Mouse (Mus musculus): Measurements from ENCODE around the gene Fus. TPM values are rescaled to one million over a fixed set of nuclear protein-coding genes. Genes with fewer than 3 reads are reported as not detected.
"Not testable (repeated sequence)": the region's sequence is repeated elsewhere in the genome, so short reads cannot be mapped to it uniquely, and the experiment has no call there.

Gene Fus
- polyA plus RNA-seq, 1 experiment from 2014 or later: 249 TPM

DNA sequence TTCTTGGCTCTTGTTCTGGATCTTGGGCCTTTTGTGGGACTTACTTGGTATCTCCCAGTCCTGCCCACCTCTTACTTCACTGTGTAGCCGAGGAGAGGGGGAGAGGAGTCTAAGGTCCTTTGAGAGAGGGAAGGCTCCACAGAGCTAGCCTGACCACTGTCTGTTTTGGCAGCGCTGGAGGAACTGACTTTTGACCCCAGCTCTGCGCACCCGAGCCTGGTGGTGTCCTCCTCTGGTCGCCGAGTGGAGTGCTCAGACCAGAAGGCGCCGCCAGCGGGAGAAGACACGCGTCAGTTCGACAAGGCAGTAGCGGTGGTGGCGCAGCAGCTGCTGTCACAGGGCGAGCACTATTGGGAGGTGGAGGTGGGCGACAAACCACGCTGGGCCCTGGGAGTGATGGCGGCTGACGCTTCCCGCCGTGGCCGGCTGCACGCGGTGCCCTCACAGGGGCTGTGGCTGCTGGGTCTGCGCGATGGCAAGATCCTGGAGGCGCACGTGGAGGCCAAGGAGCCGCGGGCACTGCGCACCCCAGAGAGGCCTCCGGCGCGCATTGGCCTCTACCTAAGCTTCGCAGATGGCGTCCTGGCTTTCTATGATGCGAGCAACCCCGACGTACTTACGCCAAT, 42.6 kb downstream of the Fus start:
- H3K4me3 ChIP-seq (ENCODE audit: low read length): no peak overlapping the region
- 37% methylated on average over 40 of the region's 40 CpGs for WGBS

DNA sequence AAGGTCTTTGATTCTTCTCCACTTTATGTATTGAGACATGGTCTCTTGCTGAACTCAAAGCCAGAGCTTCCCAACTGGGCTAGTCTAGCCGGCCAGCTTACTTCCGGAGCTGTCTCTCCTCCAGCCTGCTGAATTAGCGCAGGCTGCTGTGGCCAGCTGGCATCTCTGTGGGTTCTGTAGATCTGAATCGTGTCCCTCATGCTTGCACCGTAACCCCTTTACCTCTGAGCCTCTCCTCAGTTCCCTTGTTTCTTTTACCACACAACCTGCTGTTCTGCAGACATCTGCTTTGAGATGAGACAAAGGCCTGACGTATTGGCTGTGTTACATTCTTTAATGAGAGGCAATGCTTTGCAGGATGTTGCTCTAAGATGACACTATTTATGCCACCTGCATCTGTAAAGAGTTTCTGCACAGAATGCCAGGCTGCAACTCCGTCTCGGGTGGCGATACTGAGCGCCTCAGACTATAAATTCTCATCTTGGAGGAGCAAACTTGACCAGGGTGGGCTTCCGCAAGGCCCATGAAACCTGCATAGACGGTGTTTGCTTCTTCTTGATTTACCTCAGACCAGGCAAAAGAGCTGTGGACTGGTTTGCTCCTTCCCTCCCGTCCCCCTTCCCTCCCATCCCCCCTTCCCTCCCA, 45.0 kb downstream of the Fus start:
- Histone ChIP-seq H3K4me1 (ENCODE audit: control insufficient read depth, insufficient read depth, low read length) (no peaks in the 10 kb centered on the region), H3K4me2 (ENCODE audit: low read depth, low read length) (no peak overlapping the region), H3K27ac (ENCODE audit: low read length) (no peak overlapping the region), H3K36me3 (ENCODE audit: control insufficient read depth, insufficient read depth) (no peaks in the 10 kb centered on the region), H3K27me3 (ENCODE audit: control insufficient read depth, insufficient read depth, low read length) (no peaks in the 10 kb centered on the region), H3K9ac (ENCODE audit: low read length) (no peak overlapping the region), H3K9me3 (replicated peaks; ENCODE audit: control insufficient read depth, low read length) (no peaks in the 10 kb centered on the region), H3K4me3 (ENCODE audit: low read length) (no peak overlapping the region)
- WGBS: 80% methylated on average over 13 of the region's 13 CpGs
- no peak for ATAC-seq (replicated peaks; ENCODE audit: extremely low read depth, insufficient read depth, low FRiP score)

More for the DNA sequence above, 42.6 kb downstream of the Fus start:
- no peak for ATAC-seq (replicated peaks; ENCODE audit: extremely low read depth, insufficient read depth, low FRiP score)
- Histone ChIP-seq H3K27ac (ENCODE audit: low read length) (no peak overlapping the region), H3K27me3 (ENCODE audit: control insufficient read depth, insufficient read depth, low read length) (no peaks in the 10 kb centered on the region), H3K9me3 (replicated peaks; ENCODE audit: control insufficient read depth, low read length) (no peaks in the 10 kb centered on the region), H3K9ac (ENCODE audit: low read length) (no peak overlapping the region), H3K4me2 (ENCODE audit: low read depth, low read length) (peak overlapping the region; percentile 44), H3K36me3 (ENCODE audit: control insufficient read depth, insufficient read depth) (no peaks in the 10 kb centered on the region), H3K4me1 (ENCODE audit: control insufficient read depth, insufficient read depth, low read length) (no peaks in the 10 kb centered on the region)

DNA sequence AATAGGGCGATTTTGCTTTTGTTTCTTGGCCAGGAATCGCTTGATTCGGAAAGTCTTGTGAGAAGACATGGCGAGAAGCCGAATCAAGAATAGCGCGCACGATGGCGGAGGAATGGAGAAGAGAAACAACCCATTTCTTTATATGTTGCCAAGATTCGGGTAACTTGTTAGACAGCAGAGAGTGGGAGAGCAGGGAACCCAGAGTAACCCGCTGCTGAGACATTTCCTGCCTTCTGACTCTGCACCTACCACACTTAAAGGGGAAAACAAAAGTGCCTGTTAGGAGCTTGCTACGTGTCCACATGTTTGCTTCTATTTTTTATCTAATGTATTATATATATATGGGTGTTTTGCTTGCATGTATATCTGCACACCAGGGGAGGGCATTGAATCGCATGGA, 45.9 kb downstream of the Fus start:
- WGBS: 85% methylated on average over 13 of the region's 13 CpGs
- ATAC-seq (replicated peaks; ENCODE audit: extremely low read depth, insufficient read depth, low FRiP score): no peak
- H3K4me2 ChIP-seq (ENCODE audit: low read depth, low read length): no peak overlapping the region
- H3K9me3 ChIP-seq (replicated peaks; ENCODE audit: control insufficient read depth, low read length): no peaks in the 10 kb centered on the region
- H3K4me3 ChIP-seq (ENCODE audit: low read length): no peak overlapping the region
- no peaks in the 10 kb centered on the region for H3K27me3 ChIP-seq (ENCODE audit: control insufficient read depth, insufficient read depth, low read length)
- no peaks in the 10 kb centered on the region for H3K4me1 ChIP-seq (ENCODE audit: control insufficient read depth, insufficient read depth, low read length)
- H3K9ac ChIP-seq (ENCODE audit: low read length): no peak overlapping the region
- no peaks in the 10 kb centered on the region for H3K36me3 ChIP-seq (ENCODE audit: control insufficient read depth, insufficient read depth)
- no peak overlapping the region for H3K27ac ChIP-seq (ENCODE audit: low read length)

DNA sequence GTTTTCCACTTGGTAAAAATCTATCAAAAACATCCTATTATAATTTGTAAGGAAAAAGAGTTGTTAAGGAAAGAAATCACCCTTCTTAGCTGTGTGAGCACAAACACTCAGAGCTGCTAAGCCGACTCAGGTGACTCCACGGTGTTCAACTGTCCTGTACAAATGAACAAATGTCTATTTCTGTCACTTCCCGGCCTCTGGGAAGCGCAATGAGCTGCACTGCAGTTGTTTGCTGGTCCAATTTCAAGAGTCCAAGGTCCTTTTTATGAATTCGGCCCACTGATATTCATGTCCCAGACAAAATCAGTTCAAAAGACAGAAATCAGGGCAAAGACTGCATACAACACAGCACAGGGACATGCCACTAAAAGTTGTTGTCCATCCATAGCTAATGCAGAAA, 48.9 kb downstream of the Fus start:
- not testable (repeated sequence) for ATAC-seq (replicated peaks; ENCODE audit: extremely low read depth, insufficient read depth, low FRiP score); H3K36me3 ChIP-seq (ENCODE audit: control insufficient read depth, insufficient read depth); H3K4me2 ChIP-seq (ENCODE audit: low read depth, low read length); H3K27ac ChIP-seq (ENCODE audit: low read length); H3K9me3 ChIP-seq (replicated peaks; ENCODE audit: control insufficient read depth, low read length); H3K27me3 ChIP-seq (ENCODE audit: control insufficient read depth, insufficient read depth, low read length); H3K4me1 ChIP-seq (ENCODE audit: control insufficient read depth, insufficient read depth, low read length); H3K4me3 ChIP-seq (ENCODE audit: low read length); H3K9ac ChIP-seq (ENCODE audit: low read length)
- 64% methylated on average over 5 of the region's 5 CpGs for WGBS

DNA sequence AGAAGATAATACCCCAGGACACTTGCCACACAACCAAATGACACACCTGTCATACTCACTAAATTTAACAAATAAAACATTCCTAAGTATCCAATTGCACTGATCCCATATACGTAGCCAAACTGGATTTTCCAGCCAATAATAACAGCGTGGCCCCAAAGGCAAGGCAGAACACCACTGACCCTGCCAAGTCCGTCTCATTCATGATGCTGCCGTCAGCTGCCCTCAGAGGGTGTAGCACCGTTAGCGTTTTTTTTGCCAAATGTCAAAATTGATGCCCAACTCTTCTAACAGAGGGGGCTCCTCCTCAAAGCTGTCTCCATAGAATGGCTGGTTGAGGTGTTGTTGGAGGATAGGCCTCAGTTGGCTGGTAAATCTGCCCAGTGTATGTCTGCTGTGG, 49.4 kb downstream of the Fus start:
- ATAC-seq (replicated peaks; ENCODE audit: extremely low read depth, insufficient read depth, low FRiP score): no peak
- Histone ChIP-seq H3K27me3 (ENCODE audit: control insufficient read depth, insufficient read depth, low read length) (no peaks in the 10 kb centered on the region), H3K9ac (ENCODE audit: low read length) (no peak overlapping the region), H3K27ac (ENCODE audit: low read length) (no peak overlapping the region), H3K4me1 (ENCODE audit: control insufficient read depth, insufficient read depth, low read length) (no peaks in the 10 kb centered on the region), H3K9me3 (replicated peaks; ENCODE audit: control insufficient read depth, low read length) (no peaks in the 10 kb centered on the region), H3K36me3 (ENCODE audit: control insufficient read depth, insufficient read depth) (no peaks in the 10 kb centered on the region), H3K4me3 (ENCODE audit: low read length) (no peak overlapping the region), H3K4me2 (ENCODE audit: low read depth, low read length) (no peak overlapping the region)
- 73% methylated on average over 6 of the region's 6 CpGs for WGBS

DNA sequence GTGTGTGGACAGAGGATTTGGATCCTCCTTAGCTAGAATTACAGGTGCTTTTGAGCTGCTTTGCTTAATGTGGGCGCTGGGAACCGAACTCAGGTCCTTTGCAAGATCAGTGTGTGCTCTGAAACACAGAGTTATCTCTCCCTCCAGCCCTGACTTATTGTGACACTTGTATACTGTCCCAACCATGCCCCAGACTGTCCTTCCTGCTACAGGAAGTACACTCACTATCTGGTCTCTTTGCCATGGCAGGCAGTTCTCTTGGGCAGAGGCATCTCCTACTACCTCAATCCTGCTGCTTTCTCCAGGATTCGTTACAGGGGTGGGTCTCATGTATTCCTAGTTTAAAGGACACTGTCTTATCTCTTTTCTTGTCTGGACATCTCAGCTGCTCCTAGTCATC, 51.0 kb downstream of the Fus start:
- 83% methylated on average over 3 of the region's 3 CpGs for WGBS
- Histone ChIP-seq H3K4me1 (ENCODE audit: control insufficient read depth, insufficient read depth, low read length) (no peaks in the 10 kb centered on the region), H3K4me2 (ENCODE audit: low read depth, low read length) (no peak overlapping the region), H3K9me3 (replicated peaks; ENCODE audit: control insufficient read depth, low read length) (peaks cover 3% of the 10 kb centered on the region; the same call in 1 of the 2 replicates), H3K27me3 (ENCODE audit: control insufficient read depth, insufficient read depth, low read length) (no peaks in the 10 kb centered on the region), H3K9ac (ENCODE audit: low read length) (no peak overlapping the region), H3K4me3 (ENCODE audit: low read length) (no peak overlapping the region), H3K36me3 (ENCODE audit: control insufficient read depth, insufficient read depth) (no peaks in the 10 kb centered on the region), H3K27ac (ENCODE audit: low read length) (no peak overlapping the region)
- no peak for ATAC-seq (replicated peaks; ENCODE audit: extremely low read depth, insufficient read depth, low FRiP score)

DNA sequence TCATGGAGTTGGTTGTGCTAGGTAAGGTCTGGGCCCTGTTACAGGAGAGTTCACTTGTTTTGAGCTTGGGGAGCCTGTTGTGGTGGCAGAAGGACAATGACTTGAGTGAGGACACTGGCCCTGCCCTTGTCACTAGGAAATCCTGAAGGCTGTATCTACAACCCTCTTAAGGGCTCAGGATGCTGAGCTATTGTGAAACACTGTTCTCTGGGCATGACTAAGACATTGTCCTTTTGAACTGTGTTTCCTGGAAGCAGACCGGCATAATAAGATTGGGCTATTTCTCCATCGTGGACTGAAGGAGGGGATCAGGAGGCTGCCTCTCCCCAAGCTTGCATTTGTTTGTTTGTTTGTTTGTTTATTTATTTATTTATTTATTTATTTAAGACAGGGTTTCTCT, 51.9 kb downstream of the Fus start:
- Histone ChIP-seq H3K4me3 (ENCODE audit: low read length) (no peak overlapping the region), H3K27ac (ENCODE audit: low read length) (no peak overlapping the region), H3K36me3 (ENCODE audit: control insufficient read depth, insufficient read depth) (no peaks in the 10 kb centered on the region), H3K4me2 (ENCODE audit: low read depth, low read length) (no peak overlapping the region), H3K27me3 (ENCODE audit: control insufficient read depth, insufficient read depth, low read length) (no peaks in the 10 kb centered on the region), H3K9me3 (replicated peaks; ENCODE audit: control insufficient read depth, low read length) (peaks cover 3% of the 10 kb centered on the region; the same call in 1 of the 2 replicates), H3K4me1 (ENCODE audit: control insufficient read depth, insufficient read depth, low read length) (no peaks in the 10 kb centered on the region), H3K9ac (ENCODE audit: low read length) (no peak overlapping the region)
- 65% methylated on average over 2 of the region's 2 CpGs for WGBS
- no peak for ATAC-seq (replicated peaks; ENCODE audit: extremely low read depth, insufficient read depth, low FRiP score)

DNA sequence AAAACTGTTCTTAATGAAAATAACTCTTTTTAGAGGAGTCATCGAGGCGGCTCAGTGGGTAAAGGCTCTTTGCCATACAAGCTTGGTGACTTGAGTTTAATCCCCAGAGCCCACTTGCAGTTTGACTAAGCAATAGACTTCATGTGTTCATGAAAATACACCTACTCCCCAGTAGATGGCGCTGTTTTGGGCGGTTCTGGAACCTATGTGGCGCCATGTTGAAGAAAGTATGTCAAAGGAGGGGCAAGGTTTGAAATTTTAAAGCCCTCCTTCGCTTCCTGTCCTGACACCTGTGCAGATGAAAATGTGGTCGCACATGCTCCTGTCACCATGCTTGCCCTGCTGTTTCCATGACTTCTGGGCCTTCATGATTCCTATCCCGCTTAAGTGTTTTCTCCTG, 55.7 kb downstream of the Fus start:
- no peak for ATAC-seq (replicated peaks; ENCODE audit: extremely low read depth, insufficient read depth, low FRiP score)
- 64% methylated on average over 8 of the region's 8 CpGs for WGBS

DNA sequence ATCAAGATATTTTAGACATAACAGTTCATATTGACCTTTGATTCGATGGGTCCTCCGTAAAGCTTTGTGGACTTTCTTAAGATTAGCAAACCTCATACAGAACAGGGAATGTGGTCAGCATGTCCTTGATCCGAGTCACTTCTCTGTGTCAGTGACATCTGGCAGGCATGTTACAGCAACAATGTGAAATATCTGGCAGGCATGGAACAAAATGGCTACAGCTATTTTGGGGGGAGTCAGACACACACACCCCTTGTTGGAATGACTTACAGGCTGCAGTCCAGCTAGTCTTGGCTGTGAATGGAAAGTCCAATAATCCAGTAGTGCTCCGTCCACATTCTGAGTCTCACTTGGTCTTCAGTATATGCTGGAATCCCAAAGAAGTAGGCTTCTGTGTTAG, 56.3 kb downstream of the Fus start:
- no peak for ATAC-seq (replicated peaks; ENCODE audit: extremely low read depth, insufficient read depth, low FRiP score)
- H3K9ac ChIP-seq (ENCODE audit: low read length): no peak overlapping the region
- WGBS: 62% methylated on average over 4 of the region's 4 CpGs

More for the DNA sequence above, 55.7 kb downstream of the Fus start:
- H3K27me3 ChIP-seq (ENCODE audit: control insufficient read depth, insufficient read depth, low read length): no peaks in the 10 kb centered on the region
- no peaks in the 10 kb centered on the region for H3K36me3 ChIP-seq (ENCODE audit: control insufficient read depth, insufficient read depth)
- no peaks in the 10 kb centered on the region for H3K4me1 ChIP-seq (ENCODE audit: control insufficient read depth, insufficient read depth, low read length)
- peaks cover 3% of the 10 kb centered on the region; the same call in 1 of the 2 replicates for H3K9me3 ChIP-seq (replicated peaks; ENCODE audit: control insufficient read depth, low read length)
- H3K4me3 ChIP-seq (ENCODE audit: low read length): no peak overlapping the region
- H3K27ac ChIP-seq (ENCODE audit: low read length): no peak overlapping the region
- H3K4me2 ChIP-seq (ENCODE audit: low read depth, low read length): no peak overlapping the region
- no peak overlapping the region for H3K9ac ChIP-seq (ENCODE audit: low read length)

More for the DNA sequence above, 56.3 kb downstream of the Fus start:
- Histone ChIP-seq H3K36me3 (ENCODE audit: control insufficient read depth, insufficient read depth) (no peaks in the 10 kb centered on the region), H3K9me3 (replicated peaks; ENCODE audit: control insufficient read depth, low read length) (peaks cover 3% of the 10 kb centered on the region; the same call in 1 of the 2 replicates), H3K27me3 (ENCODE audit: control insufficient read depth, insufficient read depth, low read length) (no peaks in the 10 kb centered on the region), H3K4me3 (ENCODE audit: low read length) (no peak overlapping the region), H3K4me2 (ENCODE audit: low read depth, low read length) (no peak overlapping the region), H3K27ac (ENCODE audit: low read length) (no peak overlapping the region), H3K4me1 (ENCODE audit: control insufficient read depth, insufficient read depth, low read length) (no peaks in the 10 kb centered on the region)

All from heart, embryonic 16.5 days (tissue).